Mouse (Mus musculus): ENCODE results near the gene Grin2a. TPM values are rescaled to one million over a fixed set of nuclear protein-coding genes. Genes with fewer than 3 reads are reported as not detected.
"Not testable (repeated sequence)": the region's sequence is repeated elsewhere in the genome, so short reads cannot be mapped to it uniquely, and the experiment has no call there.

Grin2a gene
- polyA plus RNA-seq, 1 experiment from 2014 or later, result 10.2 TPM

GRCm38 (mm10) chr16:9671222-9671621 lies 324.1 kb downstream of the Grin2a start:
- no peaks in the 10 kb centered on the region for H3K36me3 ChIP-seq
- H3K4me2 ChIP-seq, result no peak overlapping the region
- no peak overlapping the region for H3K27ac ChIP-seq (replicated peaks)
- 78% methylated on average over 1 of the region's 1 CpGs for WGBS
- no peak for ATAC-seq (ENCODE audit: low FRiP score, low read depth)
- H3K4me3 ChIP-seq, result no peak overlapping the region
- no peaks in the 10 kb centered on the region for H3K27me3 ChIP-seq
- peaks cover 7% of the 10 kb centered on the region for H3K4me1 ChIP-seq (replicated peaks)
- H3K9ac ChIP-seq, result no peak overlapping the region
- H3K9me3 ChIP-seq, result no peaks in the 10 kb centered on the region

- H3K9me3 ChIP-seq, result no peaks in the 10 kb centered on the region
- H3K4me3 ChIP-seq, result no peak overlapping the region
- peaks cover 7% of the 10 kb centered on the region for H3K4me1 ChIP-seq (replicated peaks)
- H3K36me3 ChIP-seq, result no peaks in the 10 kb centered on the region
- H3K9ac ChIP-seq, result no peak overlapping the region
- H3K27me3 ChIP-seq, result no peaks in the 10 kb centered on the region
- ATAC-seq (ENCODE audit: low FRiP score, low read depth), result no peak
- WGBS, result 47% methylated on average over 6 of the region's 6 CpGs
- no peak overlapping the region for H3K27ac ChIP-seq (replicated peaks)
- no peak overlapping the region for H3K4me2 ChIP-seq
These were observed 324.6 kb downstream of the Grin2a start for GRCm38 (mm10) chr16:9670750-9671161.

GRCm38 (mm10) chr16:9665896-9666295 lies 329.5 kb downstream of the Grin2a start:
- Histone ChIP-seq H3K4me1 (replicated peaks) (peaks cover 7% of the 10 kb centered on the region), H3K9me3 (no peaks in the 10 kb centered on the region), H3K9ac (no peak overlapping the region), H3K4me3 (no peak overlapping the region), H3K4me2 (no peak overlapping the region), H3K27me3 (no peaks in the 10 kb centered on the region), H3K36me3 (no peaks in the 10 kb centered on the region), H3K27ac (replicated peaks) (no peak overlapping the region)
- WGBS, result 95% methylated on average over 4 of the region's 4 CpGs
- no peak for ATAC-seq (ENCODE audit: low FRiP score, low read depth)

- H3K4me3 ChIP-seq, result no peak overlapping the region
- 87% methylated on average over 3 of the region's 3 CpGs for WGBS
These were observed 331.3 kb downstream of the Grin2a start for GRCm38 (mm10) chr16:9664060-9664459.

GRCm38 (mm10) chr16:9663508-9663907 lies 331.9 kb downstream of the Grin2a start:
- Histone ChIP-seq H3K27ac (replicated peaks) (no peak overlapping the region), H3K4me3 (no peak overlapping the region), H3K4me1 (replicated peaks) (no peaks in the 10 kb centered on the region), H3K27me3 (no peaks in the 10 kb centered on the region), H3K9ac (no peak overlapping the region), H3K4me2 (no peak overlapping the region), H3K9me3 (no peaks in the 10 kb centered on the region), H3K36me3 (no peaks in the 10 kb centered on the region)
- 95% methylated on average over 2 of the region's 2 CpGs for WGBS
- no peak for ATAC-seq (ENCODE audit: low FRiP score, low read depth)

More at GRCm38 (mm10) chr16:9664060-9664459, 331.3 kb downstream of the Grin2a start:
- Histone ChIP-seq H3K27ac (replicated peaks) (no peak overlapping the region), H3K27me3 (no peaks in the 10 kb centered on the region), H3K36me3 (no peaks in the 10 kb centered on the region), H3K4me2 (no peak overlapping the region), H3K4me1 (replicated peaks) (no peaks in the 10 kb centered on the region), H3K9ac (no peak overlapping the region), H3K9me3 (no peaks in the 10 kb centered on the region)
- ATAC-seq (ENCODE audit: low FRiP score, low read depth), result no peak

GRCm38 (mm10) chr16:9625652-9626444 lies 369.5 kb downstream of the Grin2a start:
- H3K27me3 ChIP-seq, result no peaks in the 10 kb centered on the region
- H3K9ac ChIP-seq, result no peak overlapping the region
- no peaks in the 10 kb centered on the region for H3K4me1 ChIP-seq (replicated peaks)
- no peaks in the 10 kb centered on the region for H3K9me3 ChIP-seq
- ATAC-seq (ENCODE audit: low FRiP score, low read depth), result no peak
- WGBS, result 76% methylated on average over 10 of the region's 10 CpGs
- H3K4me2 ChIP-seq, result no peak overlapping the region
- H3K36me3 ChIP-seq, result no peaks in the 10 kb centered on the region
- no peak overlapping the region for H3K27ac ChIP-seq (replicated peaks)
- no peak overlapping the region for H3K4me3 ChIP-seq

GRCm38 (mm10) chr16:9624346-9624745 lies 371.0 kb downstream of the Grin2a start:
- Histone ChIP-seq H3K9ac (no peak overlapping the region), H3K27ac (replicated peaks) (no peak overlapping the region), H3K4me3 (no peak overlapping the region), H3K4me1 (replicated peaks) (no peaks in the 10 kb centered on the region), H3K4me2 (no peak overlapping the region), H3K36me3 (no peaks in the 10 kb centered on the region), H3K9me3 (no peaks in the 10 kb centered on the region), H3K27me3 (no peaks in the 10 kb centered on the region)
- ATAC-seq (ENCODE audit: low FRiP score, low read depth), result no peak
- 97% methylated on average over 2 of the region's 2 CpGs for WGBS

GRCm38 (mm10) chr16:9618206-9618605 lies 377.2 kb downstream of the Grin2a start:
- H3K9me3 ChIP-seq, result no peaks in the 10 kb centered on the region
- no peak for ATAC-seq (ENCODE audit: low FRiP score, low read depth)
- no peak overlapping the region for H3K27ac ChIP-seq (replicated peaks)
- no peak overlapping the region for H3K9ac ChIP-seq
- no peaks in the 10 kb centered on the region for H3K36me3 ChIP-seq
- 30% methylated on average over 2 of the region's 2 CpGs for WGBS
- H3K4me2 ChIP-seq, result no peak overlapping the region
- H3K4me1 ChIP-seq (replicated peaks), result no peaks in the 10 kb centered on the region
- no peaks in the 10 kb centered on the region for H3K27me3 ChIP-seq
- H3K4me3 ChIP-seq, result no peak overlapping the region

- no peak for ATAC-seq (ENCODE audit: low FRiP score, low read depth)
- no peaks in the 10 kb centered on the region for H3K9me3 ChIP-seq
- H3K4me3 ChIP-seq, result no peak overlapping the region
- H3K9ac ChIP-seq, result no peak overlapping the region
- no peaks in the 10 kb centered on the region for H3K27me3 ChIP-seq
- no peak overlapping the region for H3K4me2 ChIP-seq
- H3K36me3 ChIP-seq, result no peaks in the 10 kb centered on the region
- H3K27ac ChIP-seq (replicated peaks), result no peak overlapping the region
- 88% methylated on average over 2 of the region's 2 CpGs for WGBS
- H3K4me1 ChIP-seq (replicated peaks), result no peaks in the 10 kb centered on the region
These were observed 378.1 kb downstream of the Grin2a start for GRCm38 (mm10) chr16:9617215-9617614.

- H3K4me1 ChIP-seq (replicated peaks), result no peaks in the 10 kb centered on the region
- H3K4me2 ChIP-seq, result no peak overlapping the region
- no peak overlapping the region for H3K27ac ChIP-seq (replicated peaks)
- no peaks in the 10 kb centered on the region for H3K27me3 ChIP-seq
- H3K36me3 ChIP-seq, result no peaks in the 10 kb centered on the region
- WGBS, result 82% methylated on average over 4 of the region's 4 CpGs
- ATAC-seq (ENCODE audit: low FRiP score, low read depth), result no peak
- no peaks in the 10 kb centered on the region for H3K9me3 ChIP-seq
- no peak overlapping the region for H3K4me3 ChIP-seq
- no peak overlapping the region for H3K9ac ChIP-seq
These were observed 378.6 kb downstream of the Grin2a start for GRCm38 (mm10) chr16:9616807-9617206.

GRCm38 (mm10) chr16:9612596-9612995 lies 382.8 kb downstream of the Grin2a start:
- H3K4me2 ChIP-seq; H3K4me1 ChIP-seq (replicated peaks); H3K27ac ChIP-seq (replicated peaks); H3K9ac ChIP-seq; ATAC-seq (ENCODE audit: low FRiP score, low read depth); H3K36me3 ChIP-seq; H3K4me3 ChIP-seq; H3K9me3 ChIP-seq; H3K27me3 ChIP-seq: not testable (repeated sequence)
- WGBS, result 91% methylated on average over 6 of the region's 6 CpGs

GRCm38 (mm10) chr16:9607432-9607831 lies 387.9 kb downstream of the Grin2a start:
- no peaks in the 10 kb centered on the region for H3K36me3 ChIP-seq
- no peak for ATAC-seq (ENCODE audit: low FRiP score, low read depth)
- no peak overlapping the region for H3K4me3 ChIP-seq
- H3K27me3 ChIP-seq, result no peaks in the 10 kb centered on the region
- no peak overlapping the region for H3K9ac ChIP-seq
- 83% methylated on average over 2 of the region's 2 CpGs for WGBS
- no peak overlapping the region for H3K27ac ChIP-seq (replicated peaks)
- no peaks in the 10 kb centered on the region for H3K4me1 ChIP-seq (replicated peaks)
- no peak overlapping the region for H3K4me2 ChIP-seq
- H3K9me3 ChIP-seq, result no peaks in the 10 kb centered on the region

- no peak for ATAC-seq (ENCODE audit: low FRiP score, low read depth)
- no peak overlapping the region for H3K9ac ChIP-seq
These were observed 391.4 kb downstream of the Grin2a start for GRCm38 (mm10) chr16:9603983-9604382.

More at GRCm38 (mm10) chr16:9603983-9604382, 391.4 kb downstream of the Grin2a start:
- H3K4me1 ChIP-seq (replicated peaks), result no peaks in the 10 kb centered on the region
- H3K4me3 ChIP-seq, result no peak overlapping the region
- H3K27ac ChIP-seq (replicated peaks), result no peak overlapping the region
- no peak overlapping the region for H3K4me2 ChIP-seq
- no peaks in the 10 kb centered on the region for H3K27me3 ChIP-seq
- no peaks in the 10 kb centered on the region for H3K36me3 ChIP-seq
- 82% methylated on average over 5 of the region's 5 CpGs for WGBS
- H3K9me3 ChIP-seq, result no peaks in the 10 kb centered on the region

All from hindbrain, embryonic 15.5 days (tissue).